Mouse (Mus musculus) layer of hippocampus, adult 9-11 months (tissue): ENCODE measurements around the gene Aldh6a1.

Experiments used
- DNase-seq: peaks from one replicate; pipeline ENCODE4 v3.0.0; 2022

The Aldh6a1 gene

DNA sequence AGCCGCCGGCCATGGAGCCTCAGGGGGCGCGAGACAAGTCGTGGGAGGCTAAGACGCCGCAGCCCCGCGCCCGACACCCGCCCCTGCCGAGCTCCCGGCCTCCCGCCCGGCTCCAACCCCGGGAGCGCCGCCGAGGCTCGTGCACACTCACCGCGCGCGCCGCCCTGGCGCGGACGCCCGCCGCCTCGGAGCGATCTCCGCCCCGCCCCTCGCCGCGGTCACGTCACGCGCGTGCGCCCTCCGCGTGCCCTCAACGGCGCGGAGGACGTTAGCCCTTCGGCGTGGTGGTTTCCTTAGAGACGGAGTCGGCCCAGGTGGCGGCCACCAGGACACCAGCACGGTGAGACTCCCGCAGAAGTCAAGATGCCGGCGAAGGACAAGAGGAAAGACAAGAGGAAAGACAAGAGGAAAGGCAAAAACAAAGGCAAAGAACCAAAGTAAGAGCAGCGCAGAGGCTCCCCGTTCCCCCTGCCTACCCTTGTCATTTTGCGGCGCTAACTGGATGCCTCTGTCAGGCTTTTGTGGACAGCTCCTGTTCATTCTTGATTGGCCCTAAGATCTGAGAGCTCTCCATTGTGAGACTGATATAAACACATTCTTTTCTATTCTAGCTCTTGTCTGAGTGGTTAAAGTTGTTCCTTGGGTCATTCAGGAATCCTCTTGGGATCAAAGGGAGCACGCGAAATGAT, 41.8 kb downstream of the Aldh6a1 start, which contains the start of the genes Entpd5 and Bbof1:
Gene Entpd5 (minus strand): TSS at position 211 of the 689 bp plus-strand sequence.
Gene Bbof1 (plus strand): TSS at position 253 of the 689 bp plus-strand sequence.
- DNase-seq: peak; percentile 87

- no peak for DNase-seq
These were observed 42.7 kb downstream of the Aldh6a1 start for GRCm38 (mm10) chr12:84407874-84408818.

DNA sequence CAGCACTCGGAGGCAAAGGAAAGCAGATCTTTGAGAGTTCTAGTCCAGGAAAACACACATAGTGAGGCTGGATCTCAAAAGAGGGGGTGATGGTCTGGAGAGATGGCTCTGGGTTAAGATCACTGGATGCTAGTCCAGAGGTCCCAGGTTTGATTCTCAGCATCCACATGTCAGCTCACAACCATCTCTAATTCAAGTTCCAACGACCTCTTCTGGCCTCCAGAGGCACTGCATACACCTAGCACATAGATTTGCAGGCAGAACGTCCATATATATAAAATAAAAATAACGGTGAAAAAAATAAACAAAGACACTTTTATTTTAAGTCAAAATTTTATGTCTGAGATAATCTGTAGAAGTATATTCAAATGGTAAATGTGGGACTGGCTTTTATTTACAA, 43.5 kb downstream of the Aldh6a1 start:
- DNase-seq: no peak

- peak; percentile 22 for DNase-seq
These were observed 46.3 kb downstream of the Aldh6a1 start for GRCm38 (mm10) chr12:84404541-84404940.

DNA sequence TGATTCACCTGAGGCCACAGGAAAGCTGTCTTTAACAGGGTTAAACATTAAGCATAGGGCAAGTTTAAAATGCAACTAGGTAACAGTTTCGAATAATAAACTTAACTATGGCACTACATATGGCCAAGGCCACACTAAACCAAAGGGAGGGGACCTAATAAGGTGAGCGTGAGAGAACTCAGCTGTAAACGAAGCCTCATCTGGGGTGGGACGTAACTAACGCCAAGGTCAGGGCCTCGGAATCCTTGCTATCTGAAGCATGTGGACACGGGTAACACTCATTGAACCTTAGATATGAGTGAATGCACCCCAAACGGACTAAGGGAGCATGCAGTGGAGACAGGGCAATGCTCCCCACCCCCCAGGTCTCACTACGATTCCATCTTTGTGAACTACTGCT, 47.9 kb downstream of the Aldh6a1 start:
- DNase-seq: no peak

DNA sequence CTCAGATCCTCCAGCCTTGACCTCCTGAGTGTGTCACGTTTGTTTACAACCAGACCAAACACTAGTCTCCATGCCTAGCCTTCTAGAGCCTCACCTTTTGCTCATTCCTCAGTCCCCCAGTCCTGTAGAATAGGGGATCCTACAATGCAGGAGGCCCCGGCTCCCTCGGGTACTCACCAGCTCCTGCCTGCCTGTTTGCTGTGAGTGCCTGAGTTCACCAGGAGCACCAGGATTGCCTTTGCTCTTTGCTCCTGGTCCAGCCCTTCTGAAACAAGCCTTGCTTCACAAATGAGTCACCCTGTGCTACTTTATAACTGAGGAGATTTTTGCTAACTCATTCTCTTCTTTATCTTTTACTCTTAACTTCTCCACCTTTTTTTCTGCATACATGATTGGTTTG, 50.2 kb downstream of the Aldh6a1 start:
- DNase-seq: no peak

GRCm38 (mm10) chr12:84400068-84400467, 50.7 kb downstream of the Aldh6a1 start:
- no peak for DNase-seq

- no peak for DNase-seq
These were observed 51.1 kb downstream of the Aldh6a1 start for GRCm38 (mm10) chr12:84399663-84400062.

- DNase-seq: no peak
These were observed 51.7 kb downstream of the Aldh6a1 start for GRCm38 (mm10) chr12:84399135-84399534.

DNA sequence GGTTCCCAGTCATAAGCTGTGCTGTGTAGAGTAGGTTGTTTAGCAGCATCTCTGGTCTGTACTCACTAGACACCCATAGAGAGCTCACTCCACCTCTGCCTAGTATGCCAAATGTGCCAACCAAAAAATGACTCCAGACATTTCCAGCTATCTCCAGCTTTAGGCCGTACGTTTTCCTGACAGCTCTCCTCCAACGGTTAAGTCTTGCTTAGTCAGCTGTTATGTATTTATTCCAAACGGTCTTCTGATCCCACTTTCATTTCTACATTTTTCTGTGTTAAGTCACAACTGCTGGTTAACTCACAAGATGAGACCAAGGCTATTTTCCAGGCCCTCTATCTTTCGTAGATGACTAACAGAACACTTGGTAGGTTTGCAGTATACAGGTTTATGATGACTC, 52.2 kb downstream of the Aldh6a1 start:
- DNase-seq: no peak

GRCm38 (mm10) chr12:84397685-84398084, 53.1 kb downstream of the Aldh6a1 start:
- no peak for DNase-seq

GRCm38 (mm10) chr12:84396947-84397679, 53.7 kb downstream of the Aldh6a1 start:
- DNase-seq: no peak

GRCm38 (mm10) chr12:84393847-84394246, 57.0 kb downstream of the Aldh6a1 start:
- DNase-seq: no peak

DNA sequence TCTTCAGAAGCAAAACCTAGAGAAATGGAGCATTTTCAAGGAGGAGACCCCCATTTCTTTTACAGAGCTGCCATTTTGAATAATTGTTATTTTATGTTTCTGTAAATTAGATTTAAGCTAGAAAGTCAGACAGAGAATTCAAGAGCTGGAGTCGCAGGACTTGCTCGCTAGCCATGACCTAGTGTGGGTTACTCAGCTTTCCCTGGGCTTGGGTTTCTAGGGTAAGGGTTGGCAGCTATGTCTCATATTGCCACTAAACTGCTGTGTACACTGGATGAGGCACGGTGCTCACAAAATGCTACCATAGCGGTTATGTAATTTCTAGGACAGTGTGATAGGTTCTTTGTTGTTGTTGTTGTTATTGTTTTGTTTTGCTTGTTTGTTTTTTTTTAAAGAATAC, 58.1 kb downstream of the Aldh6a1 start:
- no peak for DNase-seq

DNA sequence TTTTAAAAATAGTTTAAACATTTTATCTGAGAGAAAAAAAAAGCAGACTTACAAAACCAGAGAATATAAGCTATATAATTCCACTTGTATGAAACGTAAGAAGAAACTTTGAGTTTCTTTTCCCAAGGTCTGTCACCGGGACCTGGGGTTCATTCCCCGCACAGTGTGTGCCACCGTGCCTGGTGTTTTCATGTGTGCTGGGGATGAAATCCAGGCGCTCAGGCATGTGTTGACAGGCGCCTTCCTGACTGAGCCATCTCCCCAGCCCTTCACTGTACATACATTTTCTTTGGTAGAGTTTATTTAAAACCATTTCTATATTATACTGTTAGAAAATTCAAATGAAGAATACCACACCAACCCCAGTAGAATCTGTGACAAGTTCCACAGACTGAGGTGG, 60.5 kb downstream of the Aldh6a1 start:
- no peak for DNase-seq

GRCm38 (mm10) chr12:84388774-84389400, 61.9 kb downstream of the Aldh6a1 start:
- no peak for DNase-seq

- no peak for DNase-seq
These were observed 62.7 kb downstream of the Aldh6a1 start for GRCm38 (mm10) chr12:84388097-84388496.

- no peak for DNase-seq
These were observed 65.4 kb downstream of the Aldh6a1 start for GRCm38 (mm10) chr12:84385408-84385807.

DNA sequence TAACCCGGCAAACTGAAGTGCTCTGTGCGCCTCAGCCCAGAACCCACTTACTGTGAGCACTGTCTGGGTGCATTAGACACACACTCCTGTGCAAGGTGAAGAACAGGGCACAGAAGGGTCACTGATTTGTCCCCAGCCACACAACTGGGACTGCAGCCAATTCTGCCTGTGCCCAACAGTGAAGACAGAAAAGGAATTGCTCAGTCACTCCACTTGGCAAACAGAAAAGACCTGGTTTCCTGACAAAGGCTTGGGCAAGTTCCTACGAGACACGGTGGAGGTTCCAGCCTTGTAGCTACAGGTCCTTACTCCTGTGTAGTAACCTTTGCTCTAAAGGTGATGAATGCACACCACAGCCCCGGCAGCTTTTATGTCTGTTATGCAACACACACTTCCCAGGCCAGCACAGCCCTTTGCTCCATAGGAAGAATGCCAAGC, 66.1 kb downstream of the Aldh6a1 start:
- no peak for DNase-seq

DNA sequence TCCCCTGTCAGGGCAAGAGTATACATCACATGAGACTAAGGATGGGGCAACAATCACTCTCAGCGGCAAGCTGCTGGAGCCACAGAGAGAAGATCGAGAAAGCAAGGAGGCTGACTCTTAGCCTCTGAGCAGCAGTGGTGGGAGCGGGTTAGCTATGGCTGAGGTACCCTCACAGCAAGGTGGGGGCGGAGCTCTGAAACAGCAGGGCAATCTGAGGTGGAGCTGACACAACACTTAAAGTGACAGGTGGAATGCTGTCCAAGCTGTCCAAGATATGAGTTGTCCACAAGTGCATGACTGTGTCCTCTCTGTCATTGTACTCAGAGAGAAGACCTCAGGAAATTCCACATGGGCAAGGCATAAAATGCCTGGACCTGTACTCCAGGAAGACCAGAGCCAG, 68.4 kb downstream of the Aldh6a1 start:
- no peak for DNase-seq
